Mouse (Mus musculus) liver, postnatal 0 days (tissue): ENCODE measurements around the gene Tshz2.

Experiments used
- CTCF ChIP-seq: sonication (generic); IDR thresholded peaks from 2 replicates; pipeline ENCODE4 v1.5.1; 2016; ENCODE audit warnings: antibody characterized with exemption, low read depth
- EP300 ChIP-seq: IDR thresholded peaks from 2 replicates; pipeline ENCODE4 v1.6.1; 2016; ENCODE audit warnings: antibody characterized with exemption, low read depth, mild to moderate bottlenecking

DNA sequence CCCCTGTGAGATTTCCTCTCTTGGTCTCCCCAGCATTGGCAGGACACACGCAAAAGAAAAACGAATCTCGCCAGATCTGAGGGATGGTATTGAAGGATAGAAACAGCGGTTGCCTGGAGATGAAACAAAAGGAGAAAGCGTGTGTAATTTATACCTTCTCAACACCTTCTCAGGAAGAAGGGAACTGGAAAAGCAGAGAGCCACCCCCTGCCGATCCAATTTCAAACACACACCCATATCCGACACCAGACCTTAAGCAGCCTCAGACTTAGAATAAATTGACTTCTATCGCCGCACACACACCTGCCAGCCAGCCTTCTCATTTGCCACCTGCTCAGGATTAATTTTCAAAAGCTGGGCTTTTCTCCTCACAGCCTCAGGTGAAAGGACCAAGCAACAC lies 390.9 kb downstream of the Tshz2 start:
- no peak for TF ChIP-seq CTCF
- no peak for TF ChIP-seq EP300
